Mouse (Mus musculus) ES-E14 (cell line): Measurements from ENCODE around the gene Mrps12. TPM values are rescaled to one million over a fixed set of nuclear protein-coding genes. Genes with fewer than 3 reads are reported as not detected.

ENCODE experiments used
- DNase-seq: peaks from one replicate; pipeline ENCODE4 v3.0.0-alpha.2; 2013; ENCODE audit warnings: low read depth, low spot score
- H3K27ac ChIP-seq: 2 replicates; pipeline ENCODE4 v1.5.1; 2012; ENCODE audit warnings: low read depth, mild to moderate bottlenecking, low read length, moderate library complexity, mixed read lengths; ENCODE audit not compliant: poor library complexity, insufficient read depth, severe bottlenecking
- H3K36me3 ChIP-seq: 2 replicates; pipeline ENCODE4 v1.6.1; 2012; ENCODE audit warnings: mild to moderate bottlenecking, low read length, moderate library complexity, mixed read lengths; ENCODE audit not compliant: control insufficient read depth, poor library complexity, insufficient read depth, severe bottlenecking
- H3K4me1 ChIP-seq, 2 experiments: fragments of 150-350 bp in 1 of 2; sonication (generic) in 1 of 2; 2 replicates each; pipeline ENCODE4 v1.6.1; 2012; ENCODE audit warnings: low read length in 2 of 2, mild to moderate bottlenecking in 1 of 2, mixed read lengths in 1 of 2; ENCODE audit not compliant: control insufficient read depth in 2 of 2, insufficient read depth in 2 of 2, poor library complexity in 1 of 2
- H3K4me3 ChIP-seq, 2 experiments: fragments of 150-350 bp in 1 of 2; sonication (generic) in 1 of 2; 2 replicates each; pipeline ENCODE4 v1.5.1; 2012; ENCODE audit warnings: low read length in 2 of 2, low read depth in 1 of 2, mild to moderate bottlenecking in 1 of 2, mixed read lengths in 1 of 2; ENCODE audit not compliant: insufficient read depth in 1 of 2, poor library complexity in 1 of 2, severe bottlenecking in 1 of 2
- H3K9ac ChIP-seq: 2 replicates; pipeline ENCODE4 v1.6.1; 2012; ENCODE audit warnings: low read depth, mild to moderate bottlenecking, low read length, mixed read lengths; ENCODE audit not compliant: poor library complexity, insufficient read depth, severe bottlenecking
- H3K9me3 ChIP-seq: fragments of 150-350 bp; sonication (generic); 2 replicates; pipeline ENCODE4 v1.6.1; 2012; ENCODE audit warnings: low read depth, mild to moderate bottlenecking, low read length; ENCODE audit not compliant: control insufficient read depth, insufficient read depth
- CHD2 ChIP-seq: IDR thresholded peaks from 2 replicates; pipeline ENCODE4 v1.6.1; 2014; ENCODE audit warnings: mild to moderate bottlenecking, low read depth, low read length, inconsistent platforms
- HCFC1 ChIP-seq: IDR thresholded peaks from 2 replicates; pipeline ENCODE4 v1.6.1; 2012; ENCODE audit warnings: low read length, inconsistent platforms, borderline replicate concordance; ENCODE audit not compliant: insufficient read depth
- MAFK ChIP-seq: IDR thresholded peaks from 2 replicates; pipeline ENCODE4 v1.6.1; 2014; ENCODE audit warnings: mild to moderate bottlenecking, low read depth, low read length, inconsistent platforms; ENCODE audit not compliant: insufficient read depth
- ZC3H11A ChIP-seq: IDR thresholded peaks from 2 replicates; pipeline ENCODE4 v1.6.1; 2012; ENCODE audit warnings: low read depth, mild to moderate bottlenecking, inconsistent platforms, low read length, borderline replicate concordance
- ZNF384 ChIP-seq: IDR thresholded peaks from 2 replicates; pipeline ENCODE4 v1.6.1; 2012; ENCODE audit warnings: low read depth, low read length, inconsistent platforms
- in situ Hi-C, 2 experiments: fragments of 600-800 bp; cut with MboI; formaldehyde crosslinking; loops; one replicate each; pipeline ENCODE4 v1.15.1; 2025; ENCODE audit warnings: low sequenced_read_pairs in 2 of 2, inconsistent platforms in 1 of 2; ENCODE audit not compliant: unreplicated experiment in 2 of 2
- total RNA-seq: library from RNA; depleted of rRNA; stranded (reverse); fragments of 300-350 nt; gene quantifications from 2 replicates; pipeline ENCODE4 v1.2.3, GENCODE M21; 2012

Mrps12 gene
- total RNA-seq, 1 experiment, result 102 TPM

DNA sequence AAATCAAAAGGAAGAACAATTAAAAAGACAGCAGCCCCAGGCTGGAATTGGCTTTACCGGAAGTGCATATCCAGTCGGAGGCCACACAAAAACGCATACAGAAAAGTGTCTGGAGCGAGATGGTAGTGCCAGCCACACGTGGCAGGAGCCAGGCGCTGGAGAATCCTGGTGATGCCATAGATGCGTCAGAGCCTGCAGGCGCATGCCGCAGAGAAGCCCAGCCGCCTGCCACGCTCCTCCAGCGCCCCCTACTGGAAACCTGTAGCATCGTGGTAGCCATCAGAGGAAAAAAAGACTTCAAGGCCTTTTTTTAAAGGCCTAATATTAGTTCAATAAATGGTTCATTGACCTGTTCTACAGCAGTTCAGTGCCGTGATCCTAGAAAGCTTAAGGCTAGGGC is 15.0 kb downstream of the Mrps12 start:
- Histone ChIP-seq H3K4me1 (no peaks in the 10 kb centered on the region), H3K27ac (no peak overlapping the region), H3K36me3 (peaks cover 2% of the 10 kb centered on the region; the same call in 1 of the 2 replicates), H3K9me3 (no peaks in the 10 kb centered on the region), H3K4me3 (no peak overlapping the region), H3K9ac (no peak overlapping the region)
- DNase-seq, result peak; percentile 67
- peak; percentile 72 for TF ChIP-seq ZC3H11A
- TF ChIP-seq ZNF384, result no peak
- in situ Hi-C loops, result loop anchor here in 1 of 2 experiments (10.0 kb wide), 1 partner anchor 122 kb away; no protein-coding TSS in a partner anchor

DNA sequence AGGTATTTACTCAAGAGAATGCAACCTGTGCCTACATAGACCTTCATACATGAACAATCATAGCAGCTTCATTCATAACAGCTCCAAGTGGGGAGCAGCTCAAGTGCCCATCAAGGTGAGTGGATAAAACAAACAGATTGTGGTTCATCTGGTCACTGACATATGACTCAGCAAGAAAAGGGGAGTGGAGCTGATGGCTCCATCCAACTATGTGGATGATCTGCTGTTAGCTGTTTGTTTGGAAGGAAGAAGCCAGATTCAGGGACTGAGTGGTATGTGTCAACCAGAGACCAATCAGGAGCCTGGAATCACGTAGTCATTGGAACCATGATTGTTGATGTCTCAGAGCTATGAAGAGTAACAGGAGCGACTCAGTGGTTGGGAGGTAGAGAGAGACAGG is 17.0 kb downstream of the Mrps12 start:
- peaks cover 2% of the 10 kb centered on the region; the same call in 1 of the 2 replicates for H3K36me3 ChIP-seq
- no peak for DNase-seq
- H3K9me3 ChIP-seq, result no peaks in the 10 kb centered on the region
- no peak overlapping the region for H3K9ac ChIP-seq
- no peak overlapping the region for H3K4me3 ChIP-seq
- peaks cover 0 to 3% of the 10 kb centered on the region in 2 experiments; a peak in 2 of 4 replicates for H3K4me1 ChIP-seq
- H3K27ac ChIP-seq, result no peak overlapping the region
- in situ Hi-C loops, result loop anchor here in 1 of 2 experiments (10.0 kb wide), 1 partner anchor 120 kb away; no protein-coding TSS in a partner anchor
- TF ChIP-seq MAFK (peak; percentile 84), ZNF384 (no peak)

DNA sequence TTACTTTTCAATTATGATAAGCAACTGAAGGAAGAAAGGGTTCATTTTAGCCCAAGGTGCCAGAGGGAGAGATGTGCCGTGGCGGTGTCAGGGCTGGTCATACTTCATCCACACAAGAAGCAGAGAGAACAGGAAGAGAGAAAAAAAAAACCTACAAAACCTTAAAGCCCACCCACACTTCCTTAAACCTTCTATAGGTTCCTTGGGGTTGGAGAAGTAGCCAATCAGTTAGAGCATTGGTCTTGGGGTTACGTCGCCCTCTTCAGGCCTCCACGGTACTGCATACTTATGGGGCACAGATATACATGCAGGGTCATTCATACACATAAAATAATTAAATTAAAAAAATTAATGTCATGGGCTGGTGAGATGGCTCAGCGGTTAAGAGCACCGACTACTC is 19.5 kb downstream of the Mrps12 start:
- Histone ChIP-seq H3K27ac (no peak overlapping the region), H3K4me1 (peaks cover 0 to 3% of the 10 kb centered on the region in 2 experiments; a peak in 2 of 4 replicates), H3K4me3 (no peak overlapping the region), H3K9me3 (no peaks in the 10 kb centered on the region), H3K36me3 (peaks cover 2% of the 10 kb centered on the region; the same call in 1 of the 2 replicates), H3K9ac (no peak overlapping the region)
- no peak for DNase-seq
- TF ChIP-seq ZNF384 (peak; percentile 58; the same call in 1 of the 2 replicates), MAFK (no peak)
- in situ Hi-C loops, result loop anchor here in 1 of 2 experiments (10.0 kb wide), 1 partner anchor 117 kb away; no protein-coding TSS in a partner anchor

DNA sequence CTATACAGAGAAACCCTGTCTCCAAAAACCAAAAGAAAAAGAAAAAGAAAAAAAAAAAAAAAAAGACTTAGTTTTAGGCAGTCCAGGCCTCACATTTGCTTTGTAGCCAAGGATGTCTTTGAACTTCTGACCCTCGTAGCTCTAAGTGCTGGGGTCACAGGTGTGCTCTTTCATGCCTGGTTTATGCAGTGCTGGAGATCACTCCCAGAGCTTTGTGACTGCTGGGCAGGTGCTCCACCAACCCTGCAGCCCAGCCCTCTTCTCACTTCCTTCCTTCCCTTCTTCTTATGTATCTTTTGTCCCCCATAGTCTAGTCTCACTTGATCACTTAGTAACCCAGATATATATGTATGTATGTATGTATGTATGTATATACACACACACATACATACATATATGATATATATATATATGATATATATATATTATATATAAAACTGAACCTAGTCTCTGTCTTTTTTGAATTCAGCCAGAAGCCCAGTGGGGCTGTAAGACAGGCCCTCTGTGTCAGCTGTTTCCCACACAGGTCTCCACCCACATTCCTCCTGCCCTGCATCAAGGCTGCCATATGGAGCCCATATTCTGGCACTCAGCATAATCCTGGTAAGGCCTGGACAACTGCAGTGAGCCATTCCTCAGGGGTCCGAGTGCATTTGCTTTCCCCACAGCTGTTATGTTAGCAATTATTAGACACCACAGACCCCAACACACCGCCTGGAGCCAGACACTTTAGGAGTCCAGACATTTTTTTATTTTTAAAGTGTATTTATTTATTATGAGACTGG is 20.7 kb downstream of the Mrps12 start:
- H3K9me3 ChIP-seq, result no peaks in the 10 kb centered on the region
- in situ Hi-C loops, result loop anchor here in 1 of 2 experiments (10.0 kb wide), 1 partner anchor 116 kb away; no protein-coding TSS in a partner anchor
- no peak overlapping the region for H3K27ac ChIP-seq
- H3K4me3 ChIP-seq, result no peak overlapping the region
- H3K36me3 ChIP-seq, result peaks cover 2% of the 10 kb centered on the region; the same call in 1 of the 2 replicates
- TF ChIP-seq ZNF384 (no peak), ZC3H11A (no peak), MAFK (no peak), CHD2 (no peak), HCFC1 (no peak)
- H3K4me1 ChIP-seq, result peaks cover 2 to 6% of the 10 kb centered on the region in 2 experiments; a peak in 3 of 4 replicates
- DNase-seq, result no peak
- no peak overlapping the region for H3K9ac ChIP-seq

DNA sequence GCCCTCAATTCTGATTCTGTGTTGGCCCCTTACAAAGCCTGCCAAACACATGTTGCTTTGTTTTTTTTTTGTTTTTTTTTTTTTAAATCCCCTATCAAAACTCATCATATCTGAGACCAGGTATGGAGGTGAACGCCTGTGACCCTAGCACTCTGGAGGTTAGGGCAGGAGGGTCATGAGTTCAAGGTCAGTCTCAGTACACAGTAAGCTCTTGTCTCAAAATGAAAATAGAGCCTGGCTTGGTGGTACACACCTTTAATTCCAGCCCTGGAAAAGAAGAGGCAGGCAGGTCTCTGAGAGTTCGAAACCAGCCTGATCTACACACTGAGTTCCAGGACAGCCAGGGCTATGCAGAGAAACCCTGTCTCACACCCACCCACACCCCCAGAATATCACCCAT is 22.0 kb downstream of the Mrps12 start:
- Histone ChIP-seq H3K4me3 (no peak overlapping the region), H3K36me3 (no peaks in the 10 kb centered on the region), H3K4me1 (peaks cover 2 to 8% of the 10 kb centered on the region in 2 experiments; a peak in 3 of 4 replicates), H3K9me3 (no peaks in the 10 kb centered on the region), H3K9ac (no peak overlapping the region; the same call in 1 of the 2 replicates), H3K27ac (peak overlapping the region; percentile 6; the same call in 1 of the 2 replicates)
- in situ Hi-C loops, result loop anchor here (5.0 to 10.0 kb wide), 2 partner anchors 102 to 115 kb away; no protein-coding TSS in a partner anchor
- no peak for TF ChIP-seq MAFK
- no peak for TF ChIP-seq ZNF384
- TF ChIP-seq CHD2, result no peak
- no peak for TF ChIP-seq HCFC1
- TF ChIP-seq ZC3H11A, result no peak
- DNase-seq, result no peak
